Comparison of ENCODE assay signal across 26 mouse cellular contexts in genomic region chrX:68761606-68762005, GRCm38 (mm10). TPM values are rescaled to one million over a fixed set of nuclear protein-coding genes. Genes with fewer than 3 reads are reported as not detected.
DNase-seq lines count a peak whose midpoint lies in the region; TF ChIP-seq lines count a peak whose summit lies in the region.
"Had no signal": no experiment of that assay in that cellular context is flagged by ENCODE, and none has a peak within 500 bp of the region (broad histone marks: within the 10 kb centered on the region; RNA-seq: fewer than 3 reads in every experiment).

Gene Fmr1nb (plus strand): TSS chrX:68761839.

- H3K4me1 ChIP-seq in testis, adult 2 months (ENCODE audit: control insufficient read depth, insufficient read depth, low read length) = no peaks in the 10 kb centered on the region
- H3K4me1 ChIP-seq: embryonic facial prominence, embryonic 10.5 days; forebrain, embryonic 13.5 days; heart, embryonic 15.5 days; hindbrain, embryonic 13.5 days had no signal

- intact Hi-C loops in left cerebral cortex, postnatal 10 days (cut with DNase I) = no loop called here

- H3K4me3 ChIP-seq in testis, adult 2 months (ENCODE audit: control insufficient read depth, low read depth, low read length) = peak within 1 kb of the TSS; percentile 92
- H3K4me3 ChIP-seq: embryonic facial prominence, embryonic 10.5 days; forebrain, embryonic 13.5 days; gastrocnemius, adult 2 months; heart, embryonic 15.5 days; hindbrain, embryonic 13.5 days had no signal

- peak; percentile 41; the same call in 1 of the 2 replicates for TF ChIP-seq POLR2A in testis, adult 2 months (IDR thresholded peaks at IDR 0.05; ENCODE audit: control insufficient read depth, low read depth, low read length)

- H3K36me3 ChIP-seq in testis, adult 2 months (ENCODE audit: control insufficient read depth, insufficient read depth, low read length) = no peaks in the 10 kb centered on the region
- H3K36me3 ChIP-seq: embryonic facial prominence, embryonic 10.5 days; G1E; heart, embryonic 15.5 days; hindbrain, embryonic 13.5 days had no signal

- H3K27ac ChIP-seq in testis, adult 2 months (ENCODE audit: control insufficient read depth, insufficient read depth, low read depth, low read length) = peak within 1 kb of the TSS; percentile 83
- H3K27ac ChIP-seq: embryonic facial prominence, embryonic 10.5 days; forebrain, embryonic 13.5 days; gastrocnemius, adult 2 months; heart, embryonic 15.5 days; hindbrain, embryonic 13.5 days; hindbrain, postnatal 0 days had no signal

- peak; percentile 72 for DNase-seq in heart, adult 11 months
- DNase-seq in heart, adult 8-10 months (ENCODE audit: low spot score) = no peak
- no peak for DNase-seq in testis, postnatal 10 days (ENCODE audit: low spot score)
- peak; percentile 40 for DNase-seq in WW6 (ENCODE audit: low read depth, low spot score)
- DNase-seq in cerebellum, adult 11-12 months = no peak
- no peak for DNase-seq in left cerebral cortex, postnatal 10 days (ENCODE audit: extremely low spot score in 1 of 2, low spot score in 2 of 2)
- no peak for DNase-seq in frontal cortex, postnatal 36 days (ENCODE audit: low spot score in 2 of 2)
- DNase-seq: adrenal gland, postnatal 14 days; B cell, adult 2 months; cerebellum, adult 18-20 months; cerebellum, adult 9-11 months; cerebellum, postnatal 36 days; forebrain, postnatal 0 days; gastrocnemius, adult 2 months; gastrocnemius, postnatal 25 days; heart, adult 18-20 months; heart, postnatal 14 days had no signal

- no peak for TF ChIP-seq CTCF in testis, adult 2 months (IDR thresholded peaks at IDR 0.05; ENCODE audit: control insufficient read depth, insufficient read depth, insufficient replicate concordance, low read depth, low read length)

- H3K27me3 ChIP-seq in testis, adult 2 months (ENCODE audit: control insufficient read depth, insufficient read depth, low read length) = no peaks in the 10 kb centered on the region
- H3K27me3 ChIP-seq: forebrain, embryonic 13.5 days; heart, embryonic 15.5 days; hindbrain, embryonic 13.5 days had no signal

RNA-seq across cellular contexts. Expression of gene Fmr1nb, which starts in this region (rescaled TPM):
- 1 to 10 TPM; 1.1 to 4.1 (median 2.5) TPM for total RNA-seq in heart, adult 8-10 months (2022)
- 26.7 and 43.3 TPM in 2 replicates for polyA plus RNA-seq in testis, adult 2 months (2012; rRNA removed)
- total RNA-seq in left cerebral cortex, postnatal 10 days (2021) = 1 to 10 TPM in 1 of 2 experiments, not detected in 1; 1.1 TPM
- total RNA-seq: forebrain, postnatal 0 days; G1E; gastrocnemius, adult 2 months; gastrocnemius, postnatal 25 days; hematopoietic stem cell, adult 5-6 weeks; hindbrain, postnatal 0 days had no signal
- polyA plus RNA-seq: embryonic facial prominence, embryonic 10.5 days; embryonic facial prominence, embryonic 14.5 days; forebrain, embryonic 13.5 days; G1E; hindbrain, embryonic 13.5 days had no signal

Comparison
In these comparisons a context has a peak if more than half of its experiments do, and no peak if none do; other contexts are left out.
1. DNase-seq: peak in heart, adult 11 months (single experiment) and WW6 (single experiment); none in heart, adult 8-10 months (single experiment), testis, postnatal 10 days (single experiment), cerebellum, adult 11-12 months (single experiment), left cerebral cortex, postnatal 10 days (0 of 2) and frontal cortex, postnatal 36 days (0 of 2).